Mouse (Mus musculus): ENCODE measurements around the gene Ugt1a2.
"Not testable (repeated sequence)": the region's sequence is repeated elsewhere in the genome, so short reads cannot be mapped to it uniquely, and the experiment has no call there.

Ugt1a2 gene

GRCm38 (mm10) chr1:88217576-88217975, 17.2 kb downstream of the Ugt1a2 start:
- peak; percentile 6 for DNase-seq (ENCODE audit: low read depth, low spot score)

- peak; percentile 10 for DNase-seq (ENCODE audit: low read depth, low spot score)
Measured at GRCm38 (mm10) chr1:88218051-88218450, 17.6 kb downstream of the Ugt1a2 start.

- no peak for DNase-seq (ENCODE audit: low read depth, low spot score)
Measured at GRCm38 (mm10) chr1:88218591-88218990, 18.2 kb downstream of the Ugt1a2 start.

- DNase-seq (ENCODE audit: low read depth, low spot score), result peak; percentile 7
Measured at GRCm38 (mm10) chr1:88219054-88219453, 18.7 kb downstream of the Ugt1a2 start.

- peak; percentile 7 for DNase-seq (ENCODE audit: low read depth, low spot score)
Measured at GRCm38 (mm10) chr1:88220336-88220735, 19.9 kb downstream of the Ugt1a2 start.

GRCm38 (mm10) chr1:88222216-88222615, 21.8 kb downstream of the Ugt1a2 start:
- peak; percentile 3 for DNase-seq (ENCODE audit: low read depth, low spot score)

- peak; percentile 16 for DNase-seq (ENCODE audit: low read depth, low spot score)
Measured at GRCm38 (mm10) chr1:88223011-88223515, 22.7 kb downstream of the Ugt1a2 start.

- no peak for DNase-seq (ENCODE audit: low read depth, low spot score)
Measured at GRCm38 (mm10) chr1:88223591-88223990, 23.2 kb downstream of the Ugt1a2 start.

- DNase-seq (ENCODE audit: low read depth, low spot score), result no peak
Measured at GRCm38 (mm10) chr1:88224029-88224776, 23.8 kb downstream of the Ugt1a2 start.

GRCm38 (mm10) chr1:88225301-88225700, 24.9 kb downstream of the Ugt1a2 start:
- DNase-seq (ENCODE audit: low read depth, low spot score), result not testable (repeated sequence)

GRCm38 (mm10) chr1:88225741-88226140, 25.3 kb downstream of the Ugt1a2 start:
- no peak for DNase-seq (ENCODE audit: low read depth, low spot score)

- no peak for DNase-seq (ENCODE audit: low read depth, low spot score)
Measured at GRCm38 (mm10) chr1:88226670-88227379, 26.4 kb downstream of the Ugt1a2 start, which contains the start of gene Mroh2a. Mroh2a (plus strand) TSS chr1:88226986.

GRCm38 (mm10) chr1:88227482-88227881, 27.1 kb downstream of the Ugt1a2 start:
- no peak for DNase-seq (ENCODE audit: low read depth, low spot score)

- DNase-seq (ENCODE audit: low read depth, low spot score), result no peak
Measured at GRCm38 (mm10) chr1:88228121-88228520, 27.7 kb downstream of the Ugt1a2 start.

- no peak for DNase-seq (ENCODE audit: low read depth, low spot score)
Measured at GRCm38 (mm10) chr1:88229566-88229965, 29.2 kb downstream of the Ugt1a2 start.

GRCm38 (mm10) chr1:88229986-88230385, 29.6 kb downstream of the Ugt1a2 start:
- DNase-seq (ENCODE audit: low read depth, low spot score), result no peak

GRCm38 (mm10) chr1:88230421-88230820, 30.0 kb downstream of the Ugt1a2 start:
- no peak for DNase-seq (ENCODE audit: low read depth, low spot score)

- DNase-seq (ENCODE audit: low read depth, low spot score), result no peak
Measured at GRCm38 (mm10) chr1:88230981-88231802, 30.8 kb downstream of the Ugt1a2 start.

- DNase-seq (ENCODE audit: low read depth, low spot score), result no peak
Measured at GRCm38 (mm10) chr1:88231803-88232499, 31.6 kb downstream of the Ugt1a2 start.

GRCm38 (mm10) chr1:88232664-88233380, 32.4 kb downstream of the Ugt1a2 start:
- DNase-seq (ENCODE audit: low read depth, low spot score), result no peak

All from skeletal muscle tissue, adult 2 months (tissue).